Mouse (Mus musculus) embryonic facial prominence, embryonic 14.5 days (tissue): ENCODE data around the gene Rab3a. TPM values are rescaled to one million over a fixed set of nuclear protein-coding genes. Genes with fewer than 3 reads are reported as not detected.

ENCODE experiments used
- ATAC-seq: fragments of 200-750 bp; cut with Nextera tagmentation; 2 replicates; pipeline ENCODE4 v1.8.0; 2017; ENCODE audit warnings: low read depth, moderate number of reproducible peaks, moderate TSS enrichment
- DNase-seq: peaks from one replicate; pipeline ENCODE4 v3.0.0-alpha.2; 2015; ENCODE audit warnings: low spot score
- H3K27ac ChIP-seq: fragments of 300-500 bp; sonication (generic); replicated peaks from 2 replicates; pipeline ENCODE4 v1.5.1; 2014; ENCODE audit warnings: low read depth, mild to moderate bottlenecking, low read length, moderate library complexity
- H3K27me3 ChIP-seq: fragments of 300-500 bp; sonication (generic); replicated peaks from 2 replicates; pipeline ENCODE4 v1.6.1; 2014; ENCODE audit warnings: low read length; ENCODE audit not compliant: control insufficient read depth, insufficient read depth
- H3K36me3 ChIP-seq: fragments of 300-500 bp; sonication (generic); 2 replicates; pipeline ENCODE4 v1.6.1; 2014; ENCODE audit warnings: low read length, mixed read lengths; ENCODE audit not compliant: control insufficient read depth, insufficient read depth
- H3K4me1 ChIP-seq: fragments of 300-500 bp; sonication (generic); 2 replicates; pipeline ENCODE4 v1.6.1; 2014; ENCODE audit warnings: antibody characterized with exemption, low read length; ENCODE audit not compliant: control insufficient read depth, insufficient read depth
- H3K4me2 ChIP-seq: fragments of 300-500 bp; sonication (generic); 2 replicates; pipeline ENCODE4 v1.6.1; 2014; ENCODE audit warnings: low read depth, mild to moderate bottlenecking, low read length, moderate library complexity, mixed read lengths
- H3K4me3 ChIP-seq: fragments of 300-500 bp; sonication (generic); 2 replicates; pipeline ENCODE4 v1.5.1; 2014; ENCODE audit warnings: low read depth, mild to moderate bottlenecking, low read length
- H3K9ac ChIP-seq: fragments of 300-500 bp; sonication (generic); 2 replicates; pipeline ENCODE4 v1.6.1; 2014; ENCODE audit warnings: low read depth, mild to moderate bottlenecking, low read length, moderate library complexity, mixed read lengths
- H3K9me3 ChIP-seq: fragments of 300-500 bp; sonication (generic); 2 replicates; pipeline ENCODE4 v1.6.1; 2016; ENCODE audit warnings: low read length; ENCODE audit not compliant: control insufficient read depth
- WGBS: fragments of 180-500 bp; shearing (Covaris S2); extraction: QIAGEN DNeasy Blood & Tissue Kit; methylation state at CpG from one replicate; pipeline ENCODE4 v1.1.7; 2014; 5-methylcytosine and 5-hydroxymethylcytosine counted together
- polyA plus RNA-seq: library from polyadenylated mRNA; unstranded; fragments of >200 nt; fragmentation: Nextera tagmentation; extraction: Ambion mirVana; gene quantifications from 2 replicates; pipeline ENCODE4 v1.2.1, GENCODE M21; 2014

Rab3a gene
- polyA plus RNA-seq, 1 experiment from 2014 or later = 39.0 TPM

DNA sequence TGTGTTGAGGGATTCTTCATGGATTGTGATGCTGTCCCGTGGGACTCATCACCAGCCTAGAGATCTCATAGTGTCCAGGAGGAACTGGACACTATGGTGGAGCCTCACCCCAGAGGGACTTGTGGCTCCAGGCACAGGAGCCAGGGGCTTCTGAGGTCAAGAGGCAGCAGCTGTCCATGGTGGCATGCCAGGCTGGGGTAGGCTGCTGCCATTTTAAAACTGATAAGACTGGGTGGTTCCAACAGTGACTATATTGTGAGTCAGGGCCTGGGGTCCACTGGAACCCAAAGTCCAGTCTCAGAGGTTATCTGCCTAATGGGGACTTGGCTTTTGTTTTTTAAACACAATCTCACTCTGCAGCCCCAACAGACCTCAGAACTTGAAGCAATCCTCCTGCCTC, 47.4 kb downstream of the Rab3a start:
- WGBS = 91% methylated on average over 1 of the region's 1 CpGs
- DNase-seq (no peak), ATAC-seq (no peak)
- no peak overlapping the region for H3K9ac ChIP-seq
- H3K4me1 ChIP-seq = peaks cover 15% of the 10 kb centered on the region; the same call in 1 of the 2 replicates
- no peak overlapping the region for H3K4me3 ChIP-seq
- no peak overlapping the region for H3K4me2 ChIP-seq
- no peak overlapping the region for H3K27ac ChIP-seq
- peaks cover 41% of the 10 kb centered on the region for H3K27me3 ChIP-seq
- H3K36me3 ChIP-seq = no peaks in the 10 kb centered on the region
- H3K9me3 ChIP-seq = no peaks in the 10 kb centered on the region

DNA sequence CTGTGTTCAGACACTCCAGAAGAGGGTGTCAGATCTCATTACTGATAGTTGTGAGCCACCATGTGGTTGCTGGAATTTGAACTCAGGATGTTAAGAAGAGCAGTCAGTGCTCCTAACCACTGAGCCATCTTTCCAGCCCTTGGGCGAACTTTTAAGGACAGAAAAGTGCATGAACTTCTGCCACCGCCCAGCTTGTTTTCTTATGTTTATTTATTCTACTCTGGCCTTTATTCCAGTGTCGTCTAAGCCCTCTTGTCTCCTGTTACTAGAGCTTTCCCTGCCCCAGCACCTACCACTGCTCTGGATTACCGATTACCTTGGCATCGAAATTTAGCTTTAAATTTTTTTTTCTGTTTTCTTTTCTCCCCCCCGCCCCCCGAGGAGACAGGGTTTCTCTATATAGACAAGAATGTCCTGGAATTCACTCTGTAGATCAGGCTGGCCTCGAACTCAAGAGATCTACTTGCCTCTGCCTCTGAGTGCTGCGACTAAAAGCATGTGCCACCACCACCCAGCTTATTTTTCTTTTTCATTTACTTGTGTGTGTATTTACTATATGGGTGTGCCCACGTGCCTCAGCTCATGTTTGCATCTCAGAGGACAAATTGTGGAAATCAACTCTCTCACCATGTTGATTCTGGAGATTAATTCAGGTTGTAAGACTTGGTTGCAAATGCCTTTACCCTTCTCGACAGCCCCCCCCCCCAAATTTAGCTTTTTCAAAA, 48.5 kb downstream of the Rab3a start:
- Histone ChIP-seq H3K9ac (no peak overlapping the region), H3K4me1 (peaks cover 13% of the 10 kb centered on the region; the same call in 1 of the 2 replicates), H3K27me3 (peaks cover 37% of the 10 kb centered on the region), H3K9me3 (no peaks in the 10 kb centered on the region), H3K4me3 (no peak overlapping the region), H3K36me3 (no peaks in the 10 kb centered on the region), H3K4me2 (no peak overlapping the region), H3K27ac (no peak overlapping the region)
- ATAC-seq = no peak
- no peak for DNase-seq
- WGBS = 59% methylated on average over 11 of the region's 11 CpGs

DNA sequence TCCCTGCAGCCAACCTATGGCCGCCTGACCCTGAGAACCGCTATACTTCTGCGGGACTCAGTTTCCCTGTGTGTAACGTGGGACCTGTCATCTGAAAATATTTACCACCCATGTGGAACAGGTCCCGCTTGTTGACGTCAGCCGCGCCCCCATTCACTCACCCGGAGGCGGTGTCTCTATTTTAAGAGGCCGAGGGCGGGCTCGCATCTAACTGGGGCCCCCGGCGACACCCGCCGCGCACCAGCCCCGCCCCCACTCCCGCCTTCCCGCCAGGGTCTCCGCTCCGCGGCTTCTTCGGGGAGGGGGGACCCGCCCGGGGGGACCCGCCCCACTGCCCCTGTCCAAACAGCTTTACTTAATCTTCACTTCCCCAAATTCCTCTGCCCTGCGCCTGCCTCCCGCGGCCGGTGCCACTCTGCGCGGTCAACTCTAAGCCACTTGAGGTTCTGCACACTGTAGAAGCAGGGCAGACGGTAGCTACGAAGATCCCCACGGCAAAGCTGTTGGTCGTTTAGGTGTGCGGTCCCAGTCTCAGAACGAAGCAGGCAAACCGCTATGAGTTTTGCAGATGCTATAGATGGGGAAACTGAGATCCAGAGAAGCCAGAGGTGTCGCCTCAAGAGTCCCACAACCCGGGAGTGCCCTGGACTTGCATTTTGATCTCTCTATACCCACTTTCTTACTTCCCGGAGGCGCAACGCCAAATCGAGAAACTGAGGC, 49.4 kb downstream of the Rab3a start:
- Histone ChIP-seq H3K4me2 (peak overlapping the region; percentile 69), H3K4me1 (0 out of 2 replicates have a peak, but pooled peaks cover 8% of the 10 kb centered on the region), H3K9me3 (no peaks in the 10 kb centered on the region), H3K27me3 (peaks cover 28% of the 10 kb centered on the region), H3K4me3 (peak overlapping the region; percentile 44), H3K9ac (peak overlapping the region; percentile 50), H3K36me3 (no peaks in the 10 kb centered on the region), H3K27ac (no peak overlapping the region)
- no peak for DNase-seq
- ATAC-seq = peak; percentile 27; the same call in 1 of the 2 replicates
- WGBS = 2% methylated on average over 36 of the region's 47 CpGs

DNA sequence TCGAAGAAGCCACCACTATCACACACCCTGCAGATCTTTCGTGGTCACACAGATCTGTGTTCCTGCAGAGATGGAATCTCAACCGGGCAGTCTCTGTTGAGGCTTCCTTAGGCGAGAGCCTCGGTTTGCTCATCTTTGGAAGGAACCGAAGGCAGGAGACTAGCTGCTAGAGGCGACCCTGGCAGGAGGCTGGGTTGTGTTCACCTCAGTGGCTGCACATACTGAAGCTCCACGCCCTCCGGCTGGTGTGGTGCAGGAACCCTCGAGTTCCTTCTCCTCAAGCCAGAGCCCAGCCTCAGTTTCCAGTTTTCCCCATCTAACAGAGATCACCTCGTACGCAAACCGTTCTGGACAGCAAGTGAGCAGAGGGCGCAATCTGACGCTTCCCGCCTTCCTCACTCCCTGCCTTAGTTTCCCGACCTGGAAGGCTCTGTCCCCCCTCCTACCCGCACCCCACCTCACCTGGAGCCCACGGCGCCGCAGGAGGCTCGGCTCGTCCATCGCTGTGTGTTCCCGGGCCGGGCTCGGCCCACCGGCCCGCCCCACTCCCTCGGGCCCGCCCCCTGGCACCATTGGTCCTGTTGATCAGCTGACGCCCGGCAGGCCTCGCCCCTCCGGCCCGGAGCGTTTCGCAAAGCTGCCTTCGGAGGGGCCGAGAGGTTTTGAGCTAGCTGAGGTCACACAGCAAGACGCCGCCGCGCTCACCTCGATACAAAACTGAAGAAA, 50.2 kb downstream of the Rab3a start, which contains the start of gene Mast3:
Gene Mast3 (minus strand): TSS at position 574 of the 726 bp plus-strand sequence.
- peaks cover 20% of the 10 kb centered on the region for H3K27me3 ChIP-seq
- ATAC-seq = peak; percentile 93
- WGBS = 1% methylated on average over 45 of the region's 45 CpGs

DNA sequence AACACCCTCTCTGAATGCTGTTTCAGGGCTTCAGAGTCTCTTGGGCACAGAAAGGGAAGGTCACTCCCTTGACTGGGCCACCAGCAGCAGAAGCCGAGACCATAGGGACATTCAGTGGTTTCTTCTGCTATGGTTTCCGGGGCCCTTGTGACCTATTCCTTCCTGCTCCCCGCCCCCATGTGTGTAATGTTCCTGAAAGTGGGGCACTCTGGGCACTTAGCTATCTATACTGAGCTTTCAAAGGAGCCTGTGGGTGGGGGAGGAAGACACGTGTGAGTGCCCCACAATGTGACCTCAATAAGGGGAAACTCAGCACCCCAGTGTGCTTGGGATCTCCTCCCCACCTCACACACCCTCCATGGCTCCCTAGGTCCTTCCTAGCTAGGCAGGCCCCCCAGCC, 52.1 kb downstream of the Rab3a start:
- WGBS = 68% methylated on average over 4 of the region's 4 CpGs
- H3K27me3 ChIP-seq = peaks cover 11% of the 10 kb centered on the region
- H3K9me3 ChIP-seq = no peaks in the 10 kb centered on the region

More for the DNA sequence above, 50.2 kb downstream of the Rab3a start, which contains the start of gene Mast3:
- peak; percentile 91 for DNase-seq
- Histone ChIP-seq H3K9me3 (no peaks in the 10 kb centered on the region), H3K36me3 (no peaks in the 10 kb centered on the region), H3K4me3 (peak within 1 kb of the TSS; percentile 44), H3K4me1 (0 out of 2 replicates have a peak, but pooled peaks cover 8% of the 10 kb centered on the region), H3K9ac (peak within 1 kb of the TSS; percentile 50), H3K4me2 (peak within 1 kb of the TSS; percentile 69), H3K27ac (no peak within 1 kb of the TSS)

DNA sequence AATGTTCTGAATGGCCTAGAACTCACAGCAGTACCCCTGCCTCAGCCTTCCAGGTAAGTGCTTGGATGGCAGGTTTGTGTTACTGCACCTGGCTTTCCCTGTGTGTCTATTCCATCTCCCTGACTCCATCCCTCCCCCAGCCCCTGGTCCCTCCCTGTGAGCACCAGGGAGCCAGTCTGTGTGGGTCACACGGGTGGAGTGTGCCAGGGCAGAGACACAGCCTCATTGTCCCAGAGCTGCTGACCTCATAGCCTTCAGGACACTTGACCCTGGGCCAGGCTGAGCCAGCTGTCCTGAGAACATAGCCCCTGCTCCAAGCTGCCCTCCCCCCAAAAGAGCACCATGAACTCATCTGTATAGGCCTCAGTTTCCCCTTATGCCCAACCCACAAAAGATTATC, 52.8 kb downstream of the Rab3a start:
- Histone ChIP-seq H3K36me3 (no peaks in the 10 kb centered on the region), H3K4me2 (no peak overlapping the region), H3K9ac (no peak overlapping the region), H3K27ac (no peak overlapping the region), H3K4me3 (no peak overlapping the region), H3K9me3 (no peaks in the 10 kb centered on the region), H3K27me3 (peaks cover 11% of the 10 kb centered on the region), H3K4me1 (0 out of 2 replicates have a peak, but pooled peaks cover 8% of the 10 kb centered on the region)
- WGBS = 27% methylated on average over 1 of the region's 1 CpGs
- ATAC-seq = no peak
- DNase-seq = no peak

More for the DNA sequence above, 52.1 kb downstream of the Rab3a start:
- Histone ChIP-seq H3K4me1 (0 out of 2 replicates have a peak, but pooled peaks cover 8% of the 10 kb centered on the region), H3K36me3 (no peaks in the 10 kb centered on the region), H3K4me2 (no peak overlapping the region), H3K9ac (no peak overlapping the region), H3K4me3 (no peak overlapping the region), H3K27ac (no peak overlapping the region)
- DNase-seq (no peak), ATAC-seq (no peak)

DNA sequence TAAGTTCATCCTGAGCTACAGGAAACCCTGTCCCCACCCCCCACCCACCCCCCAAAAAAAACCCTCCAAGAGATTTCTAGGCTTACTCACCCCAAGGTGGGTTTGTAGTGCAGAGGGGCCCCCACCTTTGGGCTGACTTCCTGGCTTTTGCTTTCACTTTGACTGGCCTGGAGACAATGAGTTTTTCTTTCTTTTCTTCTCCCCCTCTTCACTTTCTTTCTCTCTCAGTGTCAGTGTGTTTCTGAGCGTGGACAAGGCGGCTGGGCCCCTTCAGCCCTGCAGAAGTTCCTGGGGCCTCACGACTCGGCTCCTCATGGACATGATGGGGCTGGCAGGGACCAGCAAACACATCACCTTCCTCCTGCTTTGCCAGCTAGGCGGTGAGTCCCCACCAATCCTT, 53.8 kb downstream of the Rab3a start, which contains the start of gene Il12rb1:
Gene Il12rb1 (plus strand): TSS at position 211 of the 400 bp plus-strand sequence.
- ATAC-seq (no peak), DNase-seq (no peak)
- Histone ChIP-seq H3K27me3 (peaks cover 11% of the 10 kb centered on the region), H3K4me3 (no peak within 1 kb of the TSS), H3K4me2 (no peak within 1 kb of the TSS), H3K4me1 (0 out of 2 replicates have a peak, but pooled peaks cover 8% of the 10 kb centered on the region), H3K36me3 (no peaks in the 10 kb centered on the region), H3K9me3 (no peaks in the 10 kb centered on the region), H3K9ac (no peak within 1 kb of the TSS), H3K27ac (no peak within 1 kb of the TSS)
- WGBS = 66% methylated on average over 5 of the region's 5 CpGs
